Mouse (Mus musculus): ENCODE results near the gene Fam192a. TPM values are rescaled to one million over a fixed set of nuclear protein-coding genes. Genes with fewer than 3 reads are reported as not detected.
A peak's percentile ranks its signal among the peaks of the same experiment; 100 is the strongest.

The Fam192a gene
- polyA plus RNA-seq, 1 experiment from 2014 or later: 96.4 TPM

DNA sequence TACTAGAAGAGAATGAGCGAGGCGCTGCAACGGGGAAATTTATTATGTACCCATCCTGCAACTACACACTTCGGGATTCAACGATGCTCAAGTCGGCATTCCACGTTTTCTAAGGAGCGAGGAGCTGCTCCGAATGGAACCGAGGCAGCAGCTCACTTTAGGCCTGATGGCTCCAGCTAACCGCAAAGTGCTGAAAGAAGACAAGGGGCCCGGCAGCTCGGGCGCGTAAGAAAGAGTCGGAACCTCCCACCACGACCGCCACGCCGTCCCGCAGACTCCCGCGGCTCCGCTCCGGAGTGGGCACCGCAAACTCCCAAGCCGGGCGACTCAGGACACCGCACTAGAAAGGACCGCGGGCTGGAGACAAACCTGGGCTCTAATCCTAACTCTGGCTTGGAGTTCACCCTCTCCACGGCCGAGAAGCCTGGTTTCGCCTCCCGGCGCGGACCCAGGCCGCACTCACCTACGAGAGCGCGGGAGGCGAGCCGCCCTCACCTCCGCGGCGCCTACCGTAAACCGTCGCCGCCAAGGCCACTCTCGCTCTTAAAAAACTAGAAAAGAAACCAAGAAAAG, 677 bp downstream of the Fam192a start:
- H3K9ac ChIP-seq (replicated peaks): peak overlapping the region; percentile 92
- peak; percentile 61 for ATAC-seq
- WGBS: under 1% methylated on average over 51 of the region's 51 CpGs

DNA sequence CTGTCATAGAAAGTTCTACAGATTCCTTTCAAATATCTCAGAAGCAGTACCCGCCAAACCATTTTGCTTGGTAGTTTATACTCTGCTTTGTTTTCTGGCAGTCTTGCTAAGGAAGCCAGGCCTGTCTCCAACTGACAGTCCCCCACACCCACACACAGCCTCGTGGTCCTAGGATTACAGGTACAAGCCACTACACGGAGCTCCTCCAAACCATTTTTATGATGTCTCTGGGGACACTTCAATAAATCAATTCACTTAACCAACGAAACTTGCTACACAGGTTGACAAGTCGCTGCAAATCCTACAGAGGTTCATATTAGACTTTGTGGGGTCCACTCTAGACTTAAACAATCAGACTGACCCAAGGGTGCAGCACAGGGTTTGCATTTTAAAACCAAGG, 1.3 kb downstream of the Fam192a start:
- no peak for ATAC-seq
- Histone ChIP-seq H3K4me3 (replicated peaks) (peak overlapping the region; percentile 95), H3K9me3 (no peaks in the 10 kb centered on the region), H3K27ac (no peak overlapping the region; the same call in 1 of the 2 replicates), H3K36me3 (no peaks in the 10 kb centered on the region), H3K27me3 (no peaks in the 10 kb centered on the region), H3K9ac (replicated peaks) (peak overlapping the region; percentile 92), H3K4me2 (replicated peaks) (peak overlapping the region; percentile 99), H3K4me1 (replicated peaks) (peaks cover 40% of the 10 kb centered on the region)
- 26% methylated on average over 5 of the region's 5 CpGs for WGBS

More for the DNA sequence above, 677 bp downstream of the Fam192a start:
- Histone ChIP-seq H3K9me3 (no peaks in the 10 kb centered on the region), H3K4me2 (replicated peaks) (peak overlapping the region; percentile 99), H3K4me1 (replicated peaks) (peaks cover 40% of the 10 kb centered on the region), H3K27me3 (no peaks in the 10 kb centered on the region), H3K36me3 (no peaks in the 10 kb centered on the region), H3K4me3 (replicated peaks) (peak overlapping the region; percentile 95), H3K27ac (peak overlapping the region; percentile 88)

DNA sequence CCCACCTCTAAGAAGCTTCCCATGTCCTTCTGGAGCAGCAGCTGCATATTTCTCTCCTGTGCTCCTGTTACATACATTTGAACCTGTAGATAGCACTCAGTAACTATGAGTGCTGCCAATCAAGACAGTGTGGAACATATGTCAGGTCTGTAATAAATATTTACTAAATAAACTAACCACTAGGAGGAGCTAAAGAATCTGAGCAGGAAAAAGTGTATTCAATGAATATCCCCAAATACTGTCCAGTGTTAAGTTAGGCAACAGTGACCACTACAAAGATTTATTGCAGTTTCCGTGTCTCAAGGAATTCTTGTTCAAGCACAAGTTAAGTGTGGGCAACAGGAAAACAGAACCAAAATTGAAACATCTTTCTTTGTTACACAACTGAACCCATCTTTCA, 7.6 kb downstream of the Fam192a start:
- Histone ChIP-seq H3K9ac (replicated peaks) (no peak overlapping the region), H3K4me3 (replicated peaks) (no peak overlapping the region), H3K27me3 (no peaks in the 10 kb centered on the region), H3K9me3 (no peaks in the 10 kb centered on the region), H3K4me2 (replicated peaks) (no peak overlapping the region), H3K4me1 (replicated peaks) (peaks cover 8% of the 10 kb centered on the region), H3K27ac (no peak overlapping the region), H3K36me3 (peaks cover 2% of the 10 kb centered on the region)
- 82% methylated on average over 1 of the region's 1 CpGs for WGBS
- ATAC-seq: no peak

DNA sequence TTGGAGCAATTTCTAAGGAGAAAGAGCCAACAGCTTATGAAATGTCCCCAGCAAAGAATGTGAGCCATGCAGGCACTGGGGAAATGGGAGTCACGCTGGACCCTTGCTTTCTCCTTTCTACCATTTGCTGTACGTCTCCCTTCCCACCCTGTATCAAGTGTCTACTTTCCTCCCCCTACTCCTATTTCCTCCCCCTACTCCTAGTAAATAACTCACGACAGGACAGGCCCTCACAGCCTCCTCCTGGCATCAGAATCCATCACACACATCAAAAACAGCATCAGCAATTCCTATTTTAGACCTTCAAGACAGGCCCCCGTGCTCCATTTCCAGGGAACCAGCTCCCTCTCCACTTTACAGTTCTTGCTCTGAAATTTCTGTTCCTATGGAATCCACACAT, 10.1 kb downstream of the Fam192a start:
- no peak for ATAC-seq
- H3K27me3 ChIP-seq: no peaks in the 10 kb centered on the region
- 82% methylated on average over 4 of the region's 4 CpGs for WGBS

DNA sequence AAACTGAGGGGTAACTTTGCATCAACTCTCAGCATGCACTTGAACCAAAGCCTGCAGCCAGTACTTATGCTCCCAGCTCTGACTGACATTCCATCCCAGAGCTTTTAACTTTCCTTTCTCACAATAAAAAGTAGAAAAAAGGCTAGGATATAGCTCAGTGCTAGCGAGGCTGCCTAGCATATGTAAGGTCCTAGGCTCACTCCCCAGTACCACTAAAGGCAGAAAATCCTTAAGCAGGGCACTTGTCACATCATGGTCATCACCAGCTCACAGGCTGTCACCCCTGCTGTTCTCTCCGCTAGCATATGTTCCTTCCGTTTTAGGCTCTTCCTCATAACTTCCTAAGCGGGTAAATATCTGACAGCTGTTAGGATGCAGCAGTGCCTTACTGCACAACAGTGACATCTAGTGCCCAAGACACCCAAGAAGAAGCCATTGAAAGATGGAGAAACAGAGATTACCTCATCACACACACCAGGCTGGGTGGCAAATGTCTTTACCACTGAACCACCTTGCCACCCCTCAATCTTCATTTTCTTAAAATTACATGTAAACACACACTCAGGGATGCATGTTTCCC, 17.5 kb downstream of the Fam192a start:
- Histone ChIP-seq H3K27ac (no peak overlapping the region), H3K9me3 (no peaks in the 10 kb centered on the region), H3K4me1 (replicated peaks) (no peaks in the 10 kb centered on the region), H3K4me2 (replicated peaks) (no peak overlapping the region), H3K4me3 (replicated peaks) (no peak overlapping the region), H3K36me3 (peaks cover 79% of the 10 kb centered on the region), H3K9ac (replicated peaks) (no peak overlapping the region), H3K27me3 (no peaks in the 10 kb centered on the region)
- WGBS: 40% methylated on average over 4 of the region's 4 CpGs
- ATAC-seq: peak; percentile 62; the same call in 1 of the 2 replicates

More for the DNA sequence above, 10.1 kb downstream of the Fam192a start:
- H3K9ac ChIP-seq (replicated peaks): no peak overlapping the region
- peaks cover 27% of the 10 kb centered on the region for H3K36me3 ChIP-seq
- H3K4me1 ChIP-seq (replicated peaks): no peaks in the 10 kb centered on the region
- no peaks in the 10 kb centered on the region for H3K9me3 ChIP-seq
- H3K4me2 ChIP-seq (replicated peaks): no peak overlapping the region
- H3K4me3 ChIP-seq (replicated peaks): no peak overlapping the region
- no peak overlapping the region for H3K27ac ChIP-seq

DNA sequence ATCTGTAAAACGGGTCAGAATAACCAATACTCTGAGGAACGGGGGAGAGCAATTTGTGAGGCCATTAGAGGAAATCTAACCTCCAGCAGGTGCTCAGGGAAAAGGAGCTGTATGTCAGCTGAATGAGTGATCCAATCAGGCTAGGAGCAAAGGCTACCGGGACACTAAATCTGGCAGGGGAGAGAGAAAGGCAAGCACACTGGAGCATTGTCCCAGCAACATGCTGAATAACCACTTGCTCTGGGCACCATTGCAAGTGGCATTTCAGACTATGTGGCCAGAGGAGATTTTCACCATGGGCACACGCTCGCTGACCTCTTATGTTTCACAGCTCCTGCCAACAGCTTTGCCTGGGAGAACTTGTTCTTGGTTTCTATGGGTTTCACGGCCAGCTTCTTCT, 19.2 kb downstream of the Fam192a start:
- no peaks in the 10 kb centered on the region for H3K27me3 ChIP-seq
- H3K4me2 ChIP-seq (replicated peaks): no peak overlapping the region
- H3K27ac ChIP-seq: no peak overlapping the region
- H3K36me3 ChIP-seq: peaks cover 79% of the 10 kb centered on the region
- 95% methylated on average over 6 of the region's 6 CpGs for WGBS
- ATAC-seq: no peak
- H3K4me3 ChIP-seq (replicated peaks): no peak overlapping the region
- H3K4me1 ChIP-seq (replicated peaks): no peaks in the 10 kb centered on the region
- no peaks in the 10 kb centered on the region for H3K9me3 ChIP-seq
- H3K9ac ChIP-seq (replicated peaks): no peak overlapping the region

DNA sequence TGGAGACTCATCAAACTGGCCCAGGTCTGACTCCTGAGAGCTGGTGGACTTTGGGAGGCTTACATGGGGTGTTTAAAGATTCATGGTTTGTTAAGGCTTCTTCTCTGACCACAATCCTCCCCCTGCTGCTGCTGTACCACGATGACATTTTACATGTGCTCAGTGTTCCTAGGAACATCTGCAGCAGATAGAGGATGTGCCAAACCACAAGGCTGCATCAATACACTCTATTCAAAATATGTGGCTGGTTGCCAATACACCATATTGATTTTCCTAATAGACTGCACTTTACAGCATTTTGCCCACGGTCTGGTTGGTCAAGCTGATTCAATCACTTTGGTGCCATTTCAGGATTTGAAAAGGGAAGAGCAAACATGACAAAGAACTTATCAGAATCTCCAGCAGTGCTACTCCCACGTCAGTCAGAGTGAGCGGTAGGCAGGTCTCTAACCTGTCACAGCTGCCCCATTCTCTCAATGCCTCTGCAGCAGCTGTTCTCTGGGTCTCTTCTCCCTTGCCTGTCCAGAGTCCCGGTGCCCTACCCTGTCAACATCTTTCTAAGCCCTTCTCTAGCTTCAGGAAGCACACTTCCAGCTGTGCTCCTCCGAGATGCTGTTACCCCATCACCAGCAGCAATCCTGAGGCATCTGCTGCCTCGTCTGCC, 19.8 kb downstream of the Fam192a start:
- H3K9me3 ChIP-seq: no peaks in the 10 kb centered on the region

DNA sequence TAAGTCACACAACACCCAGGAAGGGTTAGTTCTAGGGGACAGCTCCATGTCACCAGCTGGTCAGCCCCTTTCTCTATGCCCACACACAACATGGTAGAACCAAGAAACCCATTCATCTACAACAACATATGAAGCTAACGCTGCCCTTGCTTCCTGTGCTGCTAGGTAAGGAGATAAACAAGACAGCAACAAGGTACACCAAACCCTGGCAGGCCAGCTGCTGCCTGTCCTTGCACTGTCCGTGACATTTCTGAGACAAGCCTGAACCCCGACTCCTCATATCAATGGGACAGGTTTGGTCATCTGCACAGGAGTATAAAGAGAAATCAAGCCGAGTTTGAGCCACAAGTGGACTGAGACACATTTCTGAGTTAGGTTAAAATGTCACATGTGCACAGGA, 26.6 kb downstream of the Fam192a start:
- no peak overlapping the region for H3K27ac ChIP-seq
- 97% methylated on average over 4 of the region's 4 CpGs for WGBS
- H3K36me3 ChIP-seq: peaks cover 70% of the 10 kb centered on the region
- no peaks in the 10 kb centered on the region for H3K9me3 ChIP-seq
- no peaks in the 10 kb centered on the region for H3K4me1 ChIP-seq (replicated peaks)
- no peak for ATAC-seq
- no peaks in the 10 kb centered on the region for H3K27me3 ChIP-seq
- H3K9ac ChIP-seq (replicated peaks): no peak overlapping the region
- no peak overlapping the region for H3K4me3 ChIP-seq (replicated peaks)
- H3K4me2 ChIP-seq (replicated peaks): no peak overlapping the region

More for the DNA sequence above, 19.8 kb downstream of the Fam192a start:
- Histone ChIP-seq H3K27ac (no peak overlapping the region), H3K36me3 (peaks cover 79% of the 10 kb centered on the region), H3K9ac (replicated peaks) (no peak overlapping the region), H3K4me1 (replicated peaks) (no peaks in the 10 kb centered on the region), H3K27me3 (no peaks in the 10 kb centered on the region), H3K4me2 (replicated peaks) (no peak overlapping the region), H3K4me3 (replicated peaks) (no peak overlapping the region)
- 85% methylated on average over 7 of the region's 7 CpGs for WGBS
- ATAC-seq: no peak

DNA sequence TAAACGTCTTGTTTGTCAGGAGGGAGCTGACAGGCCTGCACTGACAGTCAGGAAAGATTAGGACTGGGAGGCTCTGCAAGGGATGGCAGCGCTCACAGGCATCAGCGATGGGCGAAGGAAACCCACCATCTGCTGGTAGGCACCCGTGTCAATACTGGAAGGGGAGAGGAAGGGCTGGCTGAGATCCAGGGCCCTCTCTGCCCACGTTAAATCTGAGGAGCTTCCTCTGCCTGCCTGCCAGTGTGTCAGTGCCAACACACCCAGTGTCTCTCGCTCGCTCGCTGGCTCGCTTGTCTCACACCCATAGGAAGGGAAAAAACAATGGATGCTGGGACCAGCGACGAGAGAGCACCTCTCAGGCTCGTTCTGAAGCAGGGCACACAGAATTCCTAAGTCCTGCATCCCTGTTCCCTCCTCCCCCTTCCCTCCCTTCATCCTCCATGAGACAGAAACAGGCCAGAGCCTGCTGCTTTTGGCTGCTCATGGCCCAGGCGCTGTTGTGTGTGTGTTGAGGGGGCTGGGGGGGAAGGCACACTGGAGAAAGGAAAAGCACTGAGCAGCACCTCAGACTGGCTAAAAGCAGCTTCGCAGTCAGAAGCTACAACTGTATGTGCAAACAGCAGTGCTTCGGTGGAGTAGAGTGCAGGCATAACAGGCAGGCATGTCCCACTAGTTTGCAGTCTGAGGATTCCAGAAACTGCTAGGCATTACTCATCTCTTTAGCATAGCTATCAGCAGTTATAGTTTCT, 27.5 kb downstream of the Fam192a start:
- Histone ChIP-seq H3K4me3 (replicated peaks) (no peak overlapping the region), H3K9ac (replicated peaks) (no peak overlapping the region), H3K9me3 (no peaks in the 10 kb centered on the region), H3K27me3 (no peaks in the 10 kb centered on the region), H3K27ac (peak overlapping the region; percentile 47), H3K4me1 (replicated peaks) (peaks cover 6% of the 10 kb centered on the region), H3K4me2 (replicated peaks) (no peak overlapping the region), H3K36me3 (peaks cover 67% of the 10 kb centered on the region)
- 81% methylated on average over 16 of the region's 16 CpGs for WGBS
- ATAC-seq: peak; percentile 34; the same call in 1 of the 2 replicates

DNA sequence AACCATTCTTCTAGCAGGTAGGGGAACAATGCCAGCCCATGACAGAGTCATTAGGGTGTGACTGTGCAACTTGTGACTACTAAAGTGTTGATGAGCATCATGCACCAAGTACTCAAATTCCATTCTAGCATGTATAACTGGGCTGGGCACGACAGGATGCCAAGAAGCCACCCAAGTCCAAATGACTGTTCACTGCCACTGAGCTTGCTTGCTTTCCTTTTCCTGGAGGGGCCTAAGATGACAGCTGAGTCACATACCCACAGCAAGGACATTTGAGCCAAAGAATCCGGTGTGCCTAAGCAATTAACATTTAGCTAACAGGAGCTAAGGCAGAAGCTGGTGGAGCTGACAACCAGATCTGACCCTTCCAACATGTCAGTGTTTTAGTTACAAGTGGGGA, 29.9 kb downstream of the Fam192a start:
- H3K27me3 ChIP-seq: no peaks in the 10 kb centered on the region
- 93% methylated on average over 2 of the region's 2 CpGs for WGBS
- H3K4me3 ChIP-seq (replicated peaks): no peak overlapping the region
- H3K27ac ChIP-seq: no peak overlapping the region
- no peaks in the 10 kb centered on the region for H3K9me3 ChIP-seq
- H3K9ac ChIP-seq (replicated peaks): no peak overlapping the region
- peaks cover 43% of the 10 kb centered on the region for H3K36me3 ChIP-seq
- no peak overlapping the region for H3K4me2 ChIP-seq (replicated peaks)
- peaks cover 21% of the 10 kb centered on the region for H3K4me1 ChIP-seq (replicated peaks)
- ATAC-seq: no peak

DNA sequence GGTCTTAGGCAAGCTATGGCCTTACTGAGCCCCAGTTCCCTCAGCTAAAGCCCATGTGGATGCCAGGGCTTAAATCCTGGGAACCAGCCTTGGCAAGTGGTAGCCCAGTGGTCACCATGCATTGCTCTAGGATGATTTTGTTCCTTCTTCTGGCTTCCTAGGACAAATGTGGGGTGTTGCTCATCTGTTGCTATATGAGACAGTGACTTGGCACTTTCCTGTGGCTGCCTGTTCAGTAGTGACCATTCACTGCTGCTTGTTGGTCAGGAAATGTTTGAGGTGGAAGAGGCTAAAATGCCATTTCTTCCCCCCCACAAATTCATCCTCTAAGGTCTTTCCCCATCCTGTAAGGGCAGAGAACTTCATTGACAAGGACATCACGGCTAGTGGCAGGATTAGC, 32.4 kb downstream of the Fam192a start:
- 50% methylated on average over 1 of the region's 1 CpGs for WGBS
- Histone ChIP-seq H3K27ac (no peak overlapping the region), H3K9ac (replicated peaks) (no peak overlapping the region), H3K4me2 (replicated peaks) (no peak overlapping the region), H3K27me3 (no peaks in the 10 kb centered on the region), H3K4me3 (replicated peaks) (no peak overlapping the region), H3K9me3 (no peaks in the 10 kb centered on the region), H3K4me1 (replicated peaks) (peaks cover 37% of the 10 kb centered on the region), H3K36me3 (peaks cover 18% of the 10 kb centered on the region)
- ATAC-seq: no peak

DNA sequence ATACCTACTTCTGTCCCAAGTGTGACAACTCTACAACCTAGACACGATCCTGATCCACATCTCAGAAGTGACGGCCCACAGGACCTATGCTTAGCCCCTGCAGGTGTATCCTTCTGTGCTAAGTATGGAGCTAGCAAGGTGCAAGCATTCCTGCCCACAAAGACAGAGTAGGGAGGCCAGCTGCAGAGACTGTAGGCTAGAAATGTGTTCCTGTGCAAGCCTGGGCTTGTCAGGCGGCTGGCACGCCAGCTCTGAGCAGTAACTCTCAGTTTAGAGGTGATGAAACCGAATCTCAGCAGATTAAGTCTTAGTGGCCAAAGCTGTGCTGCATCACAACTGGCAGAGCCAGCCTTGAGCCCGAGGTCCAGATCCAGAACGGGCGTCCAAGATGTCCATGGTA, 33.7 kb downstream of the Fam192a start:
- WGBS: 91% methylated on average over 8 of the region's 8 CpGs
- Histone ChIP-seq H3K4me1 (replicated peaks) (peaks cover 37% of the 10 kb centered on the region), H3K9ac (replicated peaks) (no peak overlapping the region), H3K4me2 (replicated peaks) (no peak overlapping the region), H3K9me3 (no peaks in the 10 kb centered on the region), H3K4me3 (replicated peaks) (no peak overlapping the region), H3K27ac (no peak overlapping the region), H3K36me3 (peaks cover 5% of the 10 kb centered on the region), H3K27me3 (peaks cover 4% of the 10 kb centered on the region)
- no peak for ATAC-seq

Data from midbrain, embryonic 13.5 days (tissue).